Comparison of ENCODE assay signal across 11 mouse cellular contexts in the genomic region with DNA sequence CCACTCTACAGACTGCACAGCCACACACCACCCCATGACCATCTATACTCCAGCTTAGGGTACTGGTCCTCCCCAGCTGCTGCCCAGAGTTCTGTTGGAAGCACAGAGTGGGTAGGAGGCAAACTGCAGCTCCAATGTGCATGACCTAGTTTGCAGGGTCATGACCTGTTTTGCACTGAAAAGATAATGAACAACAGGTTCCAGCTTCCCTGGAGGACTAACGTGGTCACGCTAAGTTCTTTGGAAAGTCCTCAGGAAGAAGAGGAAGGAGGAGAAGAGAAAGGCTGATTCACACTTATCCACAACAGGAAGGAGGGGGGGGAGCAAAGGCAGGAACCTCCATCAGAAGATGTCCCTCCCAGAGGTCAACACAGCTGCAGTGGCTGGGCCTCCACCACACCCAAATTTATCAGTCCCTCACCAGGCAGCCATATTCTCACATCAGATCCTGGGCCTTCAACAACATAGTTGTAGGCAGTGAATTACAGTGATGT. TPM values are rescaled to one million over a fixed set of nuclear protein-coding genes. Genes with fewer than 3 reads are reported as not detected.
A peak's percentile ranks its signal among the peaks of the same experiment; 100 is the strongest.
DNase-seq lines count a peak whose midpoint lies in the region; ATAC-seq and TF ChIP-seq lines count a peak whose summit lies in the region.
"Had no signal": no experiment of that assay in that cellular context is flagged by ENCODE, and none has a peak within 500 bp of the region (broad histone marks: within the 10 kb centered on the region; RNA-seq: fewer than 3 reads in every experiment).

No protein-coding gene starts in this region.

- peaks cover 27% of the 10 kb centered on the region for H3K4me1 ChIP-seq in kidney, adult 2 months (ENCODE audit: control insufficient read depth, insufficient read depth, low read length)
- H3K4me1 ChIP-seq in kidney, embryonic 14.5 days (ENCODE audit: control insufficient read depth, insufficient read depth, low read length) = peaks cover 6% of the 10 kb centered on the region; the same call in 1 of the 2 replicates
- peaks cover 3% of the 10 kb centered on the region; the same call in 1 of the 2 replicates for H3K4me1 ChIP-seq in bone marrow, adult 2 months (ENCODE audit: control insufficient read depth, insufficient read depth, low read length)
- H3K4me1 ChIP-seq in embryonic facial prominence, embryonic 10.5 days = peaks cover 36% of the 10 kb centered on the region
- H3K4me1 ChIP-seq in liver, embryonic 11.5 days (replicated peaks; ENCODE audit: control insufficient read depth, insufficient read depth, low read length) = peaks cover 43% of the 10 kb centered on the region

- H3K27ac ChIP-seq in kidney, adult 2 months (ENCODE audit: insufficient read depth, low read depth, low read length) = peak overlapping the region; percentile 82
- no peak overlapping the region for H3K27ac ChIP-seq in kidney, embryonic 14.5 days (ENCODE audit: low read depth, low read length)
- peak overlapping the region; percentile 82 for H3K27ac ChIP-seq in bone marrow, adult 2 months (ENCODE audit: control insufficient read depth, insufficient read depth, low read depth, low read length, poor library complexity)
- H3K27ac ChIP-seq in embryonic facial prominence, embryonic 10.5 days (replicated peaks) = peak overlapping the region; percentile 41
- peak overlapping the region; percentile 94 for H3K27ac ChIP-seq in liver, embryonic 11.5 days (ENCODE audit: low read depth, low read length)
- H3K27ac ChIP-seq: hindbrain, embryonic 14.5 days had no signal

- no peak overlapping the region for H3K4me2 ChIP-seq in kidney, embryonic 14.5 days (replicated peaks; ENCODE audit: low read depth, low read length)
- H3K4me2 ChIP-seq in liver, embryonic 11.5 days = peak overlapping the region; percentile 55
- H3K4me2 ChIP-seq: hindbrain, embryonic 14.5 days had no signal

- ATAC-seq in kidney, embryonic 14.5 days (ENCODE audit: low FRiP score, low TSS enrichment) = no peak
- ATAC-seq in liver, embryonic 11.5 days (replicated peaks; ENCODE audit: low FRiP score) = peak; percentile 80

- H3K27me3 ChIP-seq in kidney, adult 2 months (replicated peaks; ENCODE audit: control insufficient read depth, insufficient read depth, low read length) = no peaks in the 10 kb centered on the region
- H3K27me3 ChIP-seq in kidney, embryonic 14.5 days (ENCODE audit: control insufficient read depth, insufficient read depth, low read length) = no peaks in the 10 kb centered on the region
- H3K27me3 ChIP-seq in embryonic facial prominence, embryonic 10.5 days (replicated peaks; ENCODE audit: low read depth, poor library complexity, severe bottlenecking) = no peaks in the 10 kb centered on the region
- no peaks in the 10 kb centered on the region for H3K27me3 ChIP-seq in liver, embryonic 11.5 days (replicated peaks; ENCODE audit: control insufficient read depth, insufficient read depth, low read length)

- peak; percentile 81 for DNase-seq in kidney, adult 2 months
- DNase-seq in embryonic facial prominence, embryonic 10.5 days (ENCODE audit: low spot score) = no peak
- no peak for DNase-seq in liver, embryonic 11.5 days (ENCODE audit: low spot score)
- no peak for DNase-seq in ovary, adult 18-20 months (ENCODE audit: low spot score)
- DNase-seq in yolk sac, embryonic 10.5 days (ENCODE audit: low spot score) = no peak
- no peak for DNase-seq in urinary bladder, postnatal 4 days (ENCODE audit: low spot score in 2 of 2)
- DNase-seq: cerebellum, adult 8-10 months; right cerebral cortex, postnatal 25 days had no signal

- TF ChIP-seq CTCF in kidney, adult 2 months (conservative IDR thresholded peaks at IDR 0.05; ENCODE audit: insufficient read depth, insufficient read length, low read depth, low read length) = no peak
- TF ChIP-seq CTCF in bone marrow, adult 2 months (IDR thresholded peaks at IDR 0.05; ENCODE audit: control insufficient read depth, insufficient read depth, low read length) = no peak

- no peaks in the 10 kb centered on the region for H3K9me3 ChIP-seq in kidney, embryonic 14.5 days (ENCODE audit: control insufficient read depth, low read length)
- no peaks in the 10 kb centered on the region for H3K9me3 ChIP-seq in embryonic facial prominence, embryonic 10.5 days
- no peaks in the 10 kb centered on the region for H3K9me3 ChIP-seq in liver, embryonic 11.5 days (ENCODE audit: control insufficient read depth, low read length)

- no peak overlapping the region for H3K9ac ChIP-seq in kidney, embryonic 14.5 days (ENCODE audit: low read depth, low read length)
- peak overlapping the region; percentile 42 for H3K9ac ChIP-seq in liver, embryonic 11.5 days (ENCODE audit: low read depth, low read length)
- H3K9ac ChIP-seq: hindbrain, embryonic 14.5 days had no signal

- no peak for TF ChIP-seq POLR2A in kidney, adult 2 months (IDR thresholded peaks at IDR 0.05; ENCODE audit: low read depth, low read length)
- no peak for TF ChIP-seq POLR2A in bone marrow, adult 2 months (IDR thresholded peaks at IDR 0.05; ENCODE audit: borderline replicate concordance, control insufficient read depth, low read depth, low read length)

- 28% methylated on average over 2 of the region's 2 CpGs for WGBS in kidney, adult 2 months
- WGBS in kidney, embryonic 14.5 days = 77% methylated on average over 2 of the region's 2 CpGs
- WGBS in bone marrow, adult 2 months = 33% methylated on average over 2 of the region's 2 CpGs
- WGBS in embryonic facial prominence, embryonic 10.5 days = 49% methylated on average over 2 of the region's 2 CpGs
- WGBS in liver, embryonic 11.5 days = 35% methylated on average over 2 of the region's 2 CpGs

- no peaks in the 10 kb centered on the region; the same call in 1 of the 2 replicates for H3K36me3 ChIP-seq in kidney, adult 2 months (ENCODE audit: control insufficient read depth, insufficient read depth, low read length)
- H3K36me3 ChIP-seq in kidney, embryonic 14.5 days (ENCODE audit: control insufficient read depth, insufficient read depth, low read length) = peaks cover 35% of the 10 kb centered on the region; the same call in 1 of the 2 replicates
- H3K36me3 ChIP-seq in embryonic facial prominence, embryonic 10.5 days (replicated peaks) = peaks cover 68% of the 10 kb centered on the region
- H3K36me3 ChIP-seq in liver, embryonic 11.5 days (ENCODE audit: control insufficient read depth, insufficient read depth, low read length) = peaks cover 20% of the 10 kb centered on the region

- no peak overlapping the region for H3K4me3 ChIP-seq in kidney, adult 2 months (ENCODE audit: insufficient read depth, low read depth, low read length)
- no peak overlapping the region for H3K4me3 ChIP-seq in kidney, embryonic 14.5 days (ENCODE audit: low read length)
- H3K4me3 ChIP-seq in bone marrow, adult 2 months (replicated peaks; ENCODE audit: control insufficient read depth, low read depth, low read length) = no peak overlapping the region
- H3K4me3 ChIP-seq in embryonic facial prominence, embryonic 10.5 days = no peak overlapping the region
- H3K4me3 ChIP-seq in liver, embryonic 11.5 days (ENCODE audit: low read depth, low read length) = peak overlapping the region; percentile 5; the same call in 1 of the 2 replicates

RNA-seq across cellular contexts. Expression of gene Wdr91, which starts 3.5 kb away (rescaled TPM):
- polyA plus RNA-seq in kidney, adult 2 months (2012; rRNA removed) = 56.0 and 60.5 TPM in 2 replicates
- polyA plus RNA-seq in kidney, embryonic 14.5 days (2014; fragmentation: Nextera tagmentation; extraction: Ambion mirVana) = 7.3 and 11.0 TPM in 2 replicates
- 17.1 and 27.6 TPM in 2 replicates for polyA plus RNA-seq in bone marrow, adult 2 months (2011; ENCODE audit: insufficient read depth, insufficient read length, low replicate concordance, missing spikeins)
- 11.9 and 13.2 TPM in 2 replicates for polyA plus RNA-seq in embryonic facial prominence, embryonic 10.5 days (2016; fragmentation: Nextera tagmentation; extraction: Ambion mirVana)
- polyA plus RNA-seq in liver, embryonic 11.5 days (2014; fragmentation: Nextera tagmentation; extraction: Ambion mirVana) = 15.5 and 19.3 TPM in 2 replicates

RNA-seq across cellular contexts. Expression of gene Stra8, which starts 12.8 kb away (rescaled TPM):
- not detected in 2 replicates for polyA plus RNA-seq in kidney, adult 2 months (2012; rRNA removed)
- not detected in 2 replicates for polyA plus RNA-seq in kidney, embryonic 14.5 days (2014; fragmentation: Nextera tagmentation; extraction: Ambion mirVana)
- polyA plus RNA-seq in bone marrow, adult 2 months (2011; ENCODE audit: insufficient read depth, insufficient read length, low replicate concordance, missing spikeins) = 1.4 TPM in 1 of 2 replicates, not detected in the other
- 0.12 TPM in 1 of 2 replicates, not detected in the other for polyA plus RNA-seq in embryonic facial prominence, embryonic 10.5 days (2016; fragmentation: Nextera tagmentation; extraction: Ambion mirVana)
- polyA plus RNA-seq in liver, embryonic 11.5 days (2014; fragmentation: Nextera tagmentation; extraction: Ambion mirVana) = not detected in 2 replicates
- polyA plus RNA-seq: hindbrain, embryonic 14.5 days had no signal

RNA-seq across cellular contexts. Expression of gene Cyren, which starts 29.3 kb away (rescaled TPM):
- 6.4 and 6.7 TPM in 2 replicates for polyA plus RNA-seq in kidney, adult 2 months (2012; rRNA removed)
- polyA plus RNA-seq in kidney, embryonic 14.5 days (2014; fragmentation: Nextera tagmentation; extraction: Ambion mirVana) = 13.1 and 14.2 TPM in 2 replicates
- polyA plus RNA-seq in bone marrow, adult 2 months (2011; ENCODE audit: insufficient read depth, insufficient read length, low replicate concordance, missing spikeins) = 8.1 and 23.2 TPM in 2 replicates
- 18.9 and 19.2 TPM in 2 replicates for polyA plus RNA-seq in embryonic facial prominence, embryonic 10.5 days (2016; fragmentation: Nextera tagmentation; extraction: Ambion mirVana)
- 20.1 and 20.5 TPM in 2 replicates for polyA plus RNA-seq in liver, embryonic 11.5 days (2014; fragmentation: Nextera tagmentation; extraction: Ambion mirVana)

RNA-seq across cellular contexts. Expression of gene Tmem140, which starts 44.2 kb away (rescaled TPM):
- 37.5 and 43.8 TPM in 2 replicates for polyA plus RNA-seq in kidney, adult 2 months (2012; rRNA removed)
- polyA plus RNA-seq in kidney, embryonic 14.5 days (2014; fragmentation: Nextera tagmentation; extraction: Ambion mirVana) = 0.64 and 1.0 TPM in 2 replicates
- 5.7 and 16.5 TPM in 2 replicates for polyA plus RNA-seq in bone marrow, adult 2 months (2011; ENCODE audit: insufficient read depth, insufficient read length, low replicate concordance, missing spikeins)
- polyA plus RNA-seq in embryonic facial prominence, embryonic 10.5 days (2016; fragmentation: Nextera tagmentation; extraction: Ambion mirVana) = 1.8 and 1.9 TPM in 2 replicates
- 2.7 and 3.2 TPM in 2 replicates for polyA plus RNA-seq in liver, embryonic 11.5 days (2014; fragmentation: Nextera tagmentation; extraction: Ambion mirVana)
